Mouse (Mus musculus) heart, embryonic 13.5 days (tissue): ENCODE measurements around the gene Tnk2. TPM values are rescaled to one million over a fixed set of nuclear protein-coding genes. Genes with fewer than 3 reads are reported as not detected.

Experiments
- ATAC-seq: fragments of 200-750 bp; cut with Nextera tagmentation; 2 replicates; pipeline ENCODE4 v1.8.0; 2017; ENCODE audit warnings: moderate TSS enrichment; ENCODE audit not compliant: insufficient number of reproducible peaks, low FRiP score, low TSS enrichment; ENCODE audit errors: extremely low read depth
- H3K27ac ChIP-seq: fragments of 300-500 bp; sonication (generic); replicated peaks from 2 replicates; pipeline ENCODE4 v1.5.1; 2015; ENCODE audit warnings: moderate library complexity, mild to moderate bottlenecking, inconsistent platforms
- H3K27me3 ChIP-seq: fragments of 300-500 bp; sonication (generic); replicated peaks from 2 replicates; pipeline ENCODE4 v1.6.1; 2015; ENCODE audit warnings: mild to moderate bottlenecking, inconsistent platforms
- H3K36me3 ChIP-seq: fragments of 300-500 bp; sonication (generic); 2 replicates; pipeline ENCODE4 v1.6.1; 2015; ENCODE audit warnings: mild to moderate bottlenecking, inconsistent platforms
- H3K4me1 ChIP-seq: fragments of 300-500 bp; sonication (generic); 2 replicates; pipeline ENCODE4 v1.6.1; 2015; ENCODE audit warnings: inconsistent platforms
- H3K4me2 ChIP-seq: fragments of 300-500 bp; sonication (generic); 2 replicates; pipeline ENCODE4 v1.6.1; 2015; ENCODE audit warnings: inconsistent platforms, mild to moderate bottlenecking, moderate library complexity
- H3K4me3 ChIP-seq: fragments of 300-500 bp; sonication (generic); 2 replicates; pipeline ENCODE4 v1.5.1; 2015; ENCODE audit warnings: moderate library complexity, mild to moderate bottlenecking, inconsistent platforms
- H3K9ac ChIP-seq: fragments of 300-500 bp; sonication (generic); 2 replicates; pipeline ENCODE4 v1.6.1; 2015; ENCODE audit warnings: inconsistent platforms, mild to moderate bottlenecking, moderate library complexity
- H3K9me3 ChIP-seq: fragments of 300-500 bp; sonication (generic); 2 replicates; pipeline ENCODE4 v1.6.1; 2016; ENCODE audit warnings: inconsistent platforms
- WGBS: fragments of 180-500 bp; shearing (Covaris S2); methylation state at CpG from one replicate; pipeline ENCODE4 v1.1.7; 2015; ENCODE audit warnings: mixed read lengths; 5-methylcytosine and 5-hydroxymethylcytosine counted together
- polyA plus RNA-seq: library from polyadenylated mRNA; unstranded; fragments of >200 nt; fragmentation: Nextera tagmentation; extraction: Ambion mirVana; gene quantifications from 2 replicates; pipeline ENCODE4 v1.2.1, GENCODE M21; 2015

The Tnk2 gene
- polyA plus RNA-seq, 1 experiment from 2014 or later: 8.7 TPM

- H3K9me3 ChIP-seq: no peaks in the 10 kb centered on the region
- peaks cover 26% of the 10 kb centered on the region for H3K36me3 ChIP-seq
- H3K9ac ChIP-seq: peak overlapping the region; percentile 94
- 49% methylated on average over 5 of the region's 5 CpGs for WGBS
- H3K4me3 ChIP-seq: peak overlapping the region; percentile 92
- peak overlapping the region; percentile 97; the same call in 1 of the 2 replicates for H3K27ac ChIP-seq
- peaks cover 33% of the 10 kb centered on the region for H3K4me1 ChIP-seq
- H3K27me3 ChIP-seq: no peaks in the 10 kb centered on the region
- no peak for ATAC-seq
- peak overlapping the region; percentile 87 for H3K4me2 ChIP-seq
Observed at GRCm38 (mm10) chr16:32610460-32611255, 33.0 kb upstream of the Tnk2 start.

DNA sequence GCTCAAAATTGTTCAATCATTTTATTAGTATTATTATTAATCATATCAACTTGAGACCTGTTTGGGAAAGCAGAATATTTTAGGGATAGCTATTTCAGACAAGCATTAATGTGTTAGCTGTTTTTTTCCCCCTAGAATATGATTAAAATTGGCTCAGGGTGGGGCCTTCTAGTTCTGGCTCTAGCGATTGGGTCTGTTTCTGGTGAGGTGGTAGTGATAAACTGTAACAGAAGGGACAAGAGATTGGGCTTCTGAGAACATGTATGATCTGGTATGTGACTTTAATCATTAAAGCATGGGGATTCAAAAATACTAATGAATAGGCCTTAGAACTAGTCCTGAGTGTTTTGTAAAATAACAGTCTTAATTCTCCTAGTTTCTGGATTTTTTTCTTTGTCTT lies 31.6 kb upstream of the Tnk2 start:
- peak overlapping the region; percentile 87 for H3K4me2 ChIP-seq
- no peak overlapping the region for H3K9ac ChIP-seq
- H3K9me3 ChIP-seq: no peaks in the 10 kb centered on the region
- ATAC-seq: no peak
- peak overlapping the region; percentile 16; the same call in 1 of the 2 replicates for H3K4me3 ChIP-seq
- H3K4me1 ChIP-seq: peaks cover 33% of the 10 kb centered on the region
- no peak overlapping the region for H3K27ac ChIP-seq
- H3K27me3 ChIP-seq: no peaks in the 10 kb centered on the region
- 47% methylated on average over 1 of the region's 1 CpGs for WGBS
- H3K36me3 ChIP-seq: peaks cover 40% of the 10 kb centered on the region

DNA sequence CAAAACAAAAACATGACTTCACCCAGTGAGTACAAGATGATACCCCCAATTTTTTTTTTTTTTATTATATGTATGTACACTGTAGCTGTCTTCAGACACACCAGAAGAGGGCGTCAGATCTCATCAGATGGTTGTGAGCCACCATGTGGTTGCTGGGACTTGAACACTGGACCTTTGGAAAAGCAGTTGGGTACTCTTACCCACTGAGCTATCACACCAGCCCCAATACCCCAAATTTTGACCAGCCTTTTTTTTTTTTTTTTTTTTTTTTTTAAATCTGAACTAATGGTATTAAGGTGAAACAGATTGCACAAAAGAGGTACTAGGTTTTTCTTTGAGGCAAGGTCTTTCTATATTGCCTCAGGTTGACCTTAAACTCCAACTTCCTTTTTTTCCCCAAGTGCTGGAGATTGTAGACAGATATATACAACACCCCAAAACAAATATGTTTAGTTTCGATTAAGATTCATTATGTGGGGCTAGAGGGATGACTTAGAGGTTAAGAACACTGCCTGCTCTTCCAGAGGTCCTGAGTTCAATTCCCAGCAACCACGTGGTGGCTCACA lies 30.3 kb upstream of the Tnk2 start:
- no peak for ATAC-seq
- Histone ChIP-seq H3K4me3 (peak overlapping the region; percentile 16; the same call in 1 of the 2 replicates), H3K27me3 (no peaks in the 10 kb centered on the region), H3K9ac (no peak overlapping the region), H3K4me2 (peak overlapping the region; percentile 87; the same call in 1 of the 2 replicates), H3K27ac (no peak overlapping the region), H3K9me3 (no peaks in the 10 kb centered on the region), H3K4me1 (peaks cover 26% of the 10 kb centered on the region), H3K36me3 (peaks cover 51% of the 10 kb centered on the region)
- WGBS: 80% methylated on average over 3 of the region's 3 CpGs

- 55% methylated on average over 4 of the region's 4 CpGs for WGBS
- H3K4me2 ChIP-seq: 0 out of 2 replicates have a peak overlapping the region, but pooled peaks have one; percentile 3
- H3K9me3 ChIP-seq: no peaks in the 10 kb centered on the region
- no peak for ATAC-seq
- no peak overlapping the region for H3K9ac ChIP-seq
- no peaks in the 10 kb centered on the region for H3K27me3 ChIP-seq
- H3K4me3 ChIP-seq: no peak overlapping the region
- H3K36me3 ChIP-seq: peaks cover 57% of the 10 kb centered on the region
- H3K4me1 ChIP-seq: peaks cover 25% of the 10 kb centered on the region
- no peak overlapping the region for H3K27ac ChIP-seq
Observed at GRCm38 (mm10) chr16:32614047-32614446, 29.6 kb upstream of the Tnk2 start.

- WGBS: 94% methylated on average over 1 of the region's 1 CpGs
- Histone ChIP-seq H3K4me3 (no peak overlapping the region), H3K9me3 (no peaks in the 10 kb centered on the region), H3K4me2 (no peak overlapping the region), H3K9ac (no peak overlapping the region), H3K36me3 (peaks cover 94% of the 10 kb centered on the region), H3K27me3 (no peaks in the 10 kb centered on the region), H3K4me1 (no peaks in the 10 kb centered on the region), H3K27ac (no peak overlapping the region)
- ATAC-seq: no peak
Observed at GRCm38 (mm10) chr16:32618946-32619345, 24.7 kb upstream of the Tnk2 start.

GRCm38 (mm10) chr16:32628140-32628539 lies 15.5 kb upstream of the Tnk2 start:
- Histone ChIP-seq H3K4me1 (no peaks in the 10 kb centered on the region), H3K27ac (no peak overlapping the region), H3K9ac (no peak overlapping the region), H3K36me3 (peaks cover 96% of the 10 kb centered on the region), H3K9me3 (no peaks in the 10 kb centered on the region), H3K4me2 (no peak overlapping the region), H3K27me3 (no peaks in the 10 kb centered on the region), H3K4me3 (no peak overlapping the region)
- 91% methylated on average over 8 of the region's 8 CpGs for WGBS
- ATAC-seq: no peak

DNA sequence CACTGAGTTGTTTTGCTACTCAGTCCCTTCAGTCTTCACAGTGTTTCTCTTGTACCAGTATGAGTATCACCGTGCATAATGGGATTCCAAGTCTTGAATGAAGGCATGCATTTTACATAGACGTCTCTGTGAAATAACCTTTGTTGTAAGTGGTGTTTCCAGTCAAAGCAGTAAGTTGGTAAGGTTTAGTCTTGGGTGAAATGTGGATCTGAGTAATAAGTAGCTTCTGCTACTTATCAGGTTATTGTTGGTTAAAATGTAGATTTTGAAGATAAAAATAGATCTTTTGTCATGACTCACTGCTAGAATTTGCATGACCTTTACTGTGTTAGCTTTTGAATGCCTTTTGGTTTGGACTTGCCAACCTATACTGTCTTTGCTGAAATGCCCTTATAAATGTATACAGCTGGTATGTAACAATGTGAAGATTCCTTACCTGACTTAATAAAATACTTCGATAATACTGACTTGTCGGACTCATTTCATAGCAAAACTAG lies 11.3 kb upstream of the Tnk2 start:
- no peak for ATAC-seq
- Histone ChIP-seq H3K4me2 (no peak overlapping the region), H3K9ac (no peak overlapping the region), H3K27ac (no peak overlapping the region), H3K9me3 (no peaks in the 10 kb centered on the region), H3K36me3 (peaks cover 58% of the 10 kb centered on the region), H3K4me3 (no peak overlapping the region), H3K27me3 (0 out of 2 replicates have a peak, but pooled peaks cover 5% of the 10 kb centered on the region), H3K4me1 (no peaks in the 10 kb centered on the region)
- 91% methylated on average over 4 of the region's 4 CpGs for WGBS

DNA sequence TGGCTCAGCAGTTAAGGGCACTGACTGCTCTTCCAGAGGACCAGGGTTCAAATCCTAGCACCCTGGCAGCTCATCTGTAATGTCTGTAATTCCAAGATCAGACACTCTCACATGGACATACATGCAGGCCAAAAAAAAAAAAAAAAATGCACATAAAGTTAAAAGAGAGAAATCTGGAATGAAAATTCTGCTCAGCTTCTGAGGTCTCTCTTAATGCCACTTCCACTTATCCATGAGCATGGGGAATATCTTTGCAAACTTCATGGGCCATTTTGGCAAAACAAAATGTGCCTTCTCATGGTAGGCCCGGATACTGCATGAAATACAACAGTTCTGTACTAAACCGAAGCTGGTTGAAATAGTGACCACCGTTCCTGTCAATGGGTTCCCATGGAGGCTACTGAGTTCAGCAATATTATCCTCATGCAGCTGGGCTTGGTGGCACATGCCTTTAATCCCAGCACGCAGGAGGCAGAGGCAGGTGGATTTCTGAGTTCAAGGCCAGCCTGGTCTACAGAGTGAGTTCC lies 10.1 kb upstream of the Tnk2 start:
- WGBS: 81% methylated on average over 4 of the region's 4 CpGs

DNA sequence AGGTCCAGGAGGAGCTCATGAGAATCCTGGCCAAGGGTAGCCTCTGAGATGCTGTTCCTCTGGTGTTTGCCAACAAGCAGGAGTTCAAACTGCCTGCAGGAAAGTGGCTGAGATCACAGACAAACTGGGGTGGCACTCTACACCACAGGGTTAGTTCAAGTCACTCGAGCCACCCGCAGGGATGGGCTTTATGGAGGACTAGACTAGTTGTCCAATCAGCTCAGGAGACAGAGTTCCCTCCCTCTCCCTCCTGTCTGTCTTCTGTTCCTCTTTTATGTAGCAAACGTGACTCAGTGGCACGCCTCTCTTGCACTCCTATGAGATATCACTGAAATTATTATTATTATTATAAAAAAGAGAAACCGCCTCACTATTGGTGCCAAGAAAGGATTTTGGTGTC lies 9.5 kb upstream of the Tnk2 start:
- H3K4me1 ChIP-seq: peaks cover 7% of the 10 kb centered on the region
- 85% methylated on average over 5 of the region's 5 CpGs for WGBS

More for the DNA sequence above, 10.1 kb upstream of the Tnk2 start:
- Histone ChIP-seq H3K36me3 (peaks cover 46% of the 10 kb centered on the region), H3K9ac (no peak overlapping the region), H3K27ac (no peak overlapping the region), H3K27me3 (0 out of 2 replicates have a peak, but pooled peaks cover 5% of the 10 kb centered on the region), H3K4me2 (no peak overlapping the region), H3K4me3 (no peak overlapping the region), H3K4me1 (peaks cover 3% of the 10 kb centered on the region), H3K9me3 (no peaks in the 10 kb centered on the region)
- ATAC-seq: no peak

DNA sequence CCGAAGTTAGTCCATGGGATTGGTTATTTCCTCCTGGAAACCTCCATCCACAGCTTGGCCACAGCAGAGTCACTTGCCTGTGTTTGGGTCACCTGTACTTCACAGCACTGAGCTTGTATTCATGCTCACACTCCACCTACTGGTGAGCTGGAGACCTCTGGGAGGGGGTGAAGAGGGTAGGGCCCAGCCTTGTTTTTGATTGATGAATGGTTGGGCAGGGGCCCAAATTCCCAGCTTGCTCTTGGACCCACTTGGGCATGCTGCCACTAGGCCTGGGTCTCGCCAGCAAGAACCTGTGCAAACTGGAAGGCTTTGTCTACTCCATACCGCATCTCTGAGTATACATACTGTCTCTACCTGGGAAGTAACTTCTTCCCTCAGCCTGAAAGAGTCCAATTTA lies 8.4 kb upstream of the Tnk2 start:
- H3K27ac ChIP-seq: no peak overlapping the region
- H3K4me3 ChIP-seq: no peak overlapping the region
- H3K9ac ChIP-seq: no peak overlapping the region
- no peak for ATAC-seq
- H3K4me2 ChIP-seq: no peak overlapping the region
- 71% methylated on average over 3 of the region's 3 CpGs for whole genome bisulfite sequencing
- peaks cover 10% of the 10 kb centered on the region for H3K4me1 ChIP-seq
- 0 out of 2 replicates have a peak, but pooled peaks cover 5% of the 10 kb centered on the region for H3K27me3 ChIP-seq
- H3K9me3 ChIP-seq: no peaks in the 10 kb centered on the region
- peaks cover 28% of the 10 kb centered on the region for H3K36me3 ChIP-seq

More for the DNA sequence above, 9.5 kb upstream of the Tnk2 start:
- no peak overlapping the region for H3K27ac ChIP-seq
- H3K36me3 ChIP-seq: peaks cover 40% of the 10 kb centered on the region
- no peaks in the 10 kb centered on the region for H3K9me3 ChIP-seq
- H3K27me3 ChIP-seq: 0 out of 2 replicates have a peak, but pooled peaks cover 5% of the 10 kb centered on the region
- no peak overlapping the region for H3K4me3 ChIP-seq
- H3K9ac ChIP-seq: no peak overlapping the region
- H3K4me2 ChIP-seq: no peak overlapping the region
- no peak for ATAC-seq

GRCm38 (mm10) chr16:32636331-32636730 lies 7.3 kb upstream of the Tnk2 start:
- Histone ChIP-seq H3K27me3 (0 out of 2 replicates have a peak, but pooled peaks cover 5% of the 10 kb centered on the region), H3K4me2 (no peak overlapping the region), H3K27ac (no peak overlapping the region), H3K4me1 (peaks cover 10% of the 10 kb centered on the region), H3K4me3 (no peak overlapping the region), H3K9me3 (no peaks in the 10 kb centered on the region), H3K9ac (no peak overlapping the region), H3K36me3 (peaks cover 18% of the 10 kb centered on the region)
- no peak for ATAC-seq
- 73% methylated on average over 3 of the region's 3 CpGs for WGBS
